Mouse (Mus musculus) embryonic facial prominence, embryonic 13.5 days (tissue): ENCODE measurements around the gene Ephb6. TPM values are rescaled to one million over a fixed set of nuclear protein-coding genes. Genes with fewer than 3 reads are reported as not detected.

Source experiments
- ATAC-seq: fragments of 200-750 bp; cut with Nextera tagmentation; 2 replicates; pipeline ENCODE4 v1.8.0; 2017; ENCODE audit warnings: low read depth; ENCODE audit not compliant: insufficient number of reproducible peaks, insufficient read depth, low FRiP score, low TSS enrichment
- H3K27ac ChIP-seq: fragments of 300-500 bp; sonication (generic); 2 replicates; pipeline ENCODE4 v1.5.1; 2015; ENCODE audit warnings: moderate library complexity, mild to moderate bottlenecking, inconsistent platforms
- H3K27me3 ChIP-seq: fragments of 300-500 bp; sonication (generic); 2 replicates; pipeline ENCODE4 v1.6.1; 2015; ENCODE audit warnings: mild to moderate bottlenecking, inconsistent platforms
- H3K36me3 ChIP-seq: fragments of 300-500 bp; sonication (generic); 2 replicates; pipeline ENCODE4 v1.6.1; 2015; ENCODE audit warnings: mild to moderate bottlenecking, inconsistent platforms
- H3K4me1 ChIP-seq: fragments of 300-500 bp; sonication (generic); 2 replicates; pipeline ENCODE4 v1.6.1; 2015; ENCODE audit warnings: inconsistent platforms
- H3K4me2 ChIP-seq: fragments of 300-500 bp; sonication (generic); 2 replicates; pipeline ENCODE4 v1.6.1; 2015; ENCODE audit warnings: moderate library complexity, mild to moderate bottlenecking, inconsistent platforms
- H3K4me3 ChIP-seq: fragments of 300-500 bp; sonication (generic); 2 replicates; pipeline ENCODE4 v1.5.1; 2015; ENCODE audit warnings: mild to moderate bottlenecking, inconsistent platforms
- H3K9ac ChIP-seq: fragments of 300-500 bp; sonication (generic); 2 replicates; pipeline ENCODE4 v1.6.1; 2015; ENCODE audit warnings: mild to moderate bottlenecking, inconsistent platforms
- H3K9me3 ChIP-seq: fragments of 300-500 bp; sonication (generic); 2 replicates; pipeline ENCODE4 v1.6.1; 2016; ENCODE audit warnings: inconsistent platforms
- WGBS: fragments of 180-500 bp; shearing (Covaris S2); methylation state at CpG from one replicate; pipeline ENCODE4 v1.1.7; 2015; ENCODE audit warnings: mixed read lengths; 5-methylcytosine and 5-hydroxymethylcytosine counted together
- polyA plus RNA-seq: library from polyadenylated mRNA; unstranded; fragments of >200 nt; fragmentation: Nextera tagmentation; extraction: Ambion mirVana; gene quantifications from 2 replicates; pipeline ENCODE4 v1.2.1, GENCODE M21; 2015

Ephb6 gene
- polyA plus RNA-seq, 1 experiment from 2014 or later: 27.1 TPM

DNA sequence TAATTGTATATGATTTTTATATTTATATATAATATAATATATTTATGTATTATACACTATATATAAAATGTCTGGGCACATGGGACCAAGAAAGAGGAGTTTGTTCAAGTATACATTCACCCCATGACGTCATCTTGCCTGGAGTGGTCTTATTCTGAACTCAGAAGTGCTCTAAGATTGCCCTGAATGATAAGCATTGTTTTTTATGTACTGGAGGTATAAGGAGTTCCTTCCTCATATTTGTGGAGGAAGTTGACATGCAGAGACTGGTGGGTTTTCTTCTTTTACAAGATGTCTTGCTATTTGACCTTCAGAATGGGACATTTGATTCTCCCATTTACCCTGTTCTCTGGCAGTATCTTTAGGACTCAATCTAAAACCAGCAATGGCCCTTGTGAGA lies 22.9 kb downstream of the Ephb6 start:
- no peak for ATAC-seq
- Histone ChIP-seq H3K36me3 (no peaks in the 10 kb centered on the region), H3K4me1 (peaks cover 15% of the 10 kb centered on the region; the same call in 1 of the 2 replicates), H3K9ac (no peak overlapping the region), H3K9me3 (no peaks in the 10 kb centered on the region), H3K4me2 (no peak overlapping the region), H3K4me3 (no peak overlapping the region), H3K27ac (no peak overlapping the region), H3K27me3 (no peaks in the 10 kb centered on the region)
- 63% methylated on average over 1 of the region's 1 CpGs for WGBS

DNA sequence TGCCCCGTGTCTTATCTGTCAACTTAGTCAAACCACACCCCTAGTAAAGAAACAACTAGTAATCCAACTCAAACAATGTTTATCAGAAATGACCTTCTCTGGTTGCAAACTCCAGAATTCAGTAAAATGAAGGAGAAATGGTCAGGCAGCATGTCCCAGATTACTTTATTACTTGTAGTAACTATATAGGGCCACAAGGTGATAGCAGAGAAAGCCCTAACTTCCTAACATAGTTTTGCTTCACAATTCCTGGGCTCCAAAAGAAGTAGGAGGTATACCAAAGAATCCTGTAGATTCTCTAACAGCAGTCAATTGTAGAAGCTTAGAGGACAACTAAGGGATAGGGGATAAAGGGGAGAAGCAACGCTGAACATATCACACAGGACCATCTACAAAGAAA lies 25.5 kb downstream of the Ephb6 start:
- Histone ChIP-seq H3K9ac (no peak overlapping the region), H3K27me3 (no peaks in the 10 kb centered on the region), H3K27ac (no peak overlapping the region), H3K4me2 (no peak overlapping the region), H3K4me1 (peaks cover 17% of the 10 kb centered on the region), H3K36me3 (no peaks in the 10 kb centered on the region), H3K9me3 (no peaks in the 10 kb centered on the region), H3K4me3 (no peak overlapping the region)
- WGBS: 75% methylated on average over 2 of the region's 2 CpGs
- ATAC-seq: no peak

DNA sequence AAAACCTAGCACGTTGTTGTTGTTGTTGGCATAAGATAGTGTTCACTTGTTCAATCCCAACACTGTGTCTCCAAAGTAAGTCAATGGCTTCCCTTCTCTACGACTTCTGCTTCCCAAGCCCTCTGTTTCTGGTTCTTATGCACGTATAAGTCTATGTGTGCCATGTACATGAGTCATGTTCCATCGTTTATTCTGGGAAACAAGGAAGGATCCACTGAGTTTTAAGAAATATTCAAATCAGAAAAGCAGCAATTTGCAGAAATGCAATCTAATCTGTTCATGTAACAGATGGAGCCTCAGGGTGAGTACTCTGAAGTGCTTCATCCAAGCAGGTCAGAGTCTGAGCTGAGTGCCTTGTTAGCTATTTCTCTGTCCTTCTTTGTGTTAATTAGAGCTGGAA lies 26.3 kb downstream of the Ephb6 start:
- H3K9ac ChIP-seq: no peak overlapping the region
- H3K9me3 ChIP-seq: no peaks in the 10 kb centered on the region
- H3K4me2 ChIP-seq: no peak overlapping the region
- no peaks in the 10 kb centered on the region for H3K36me3 ChIP-seq
- no peak for ATAC-seq
- H3K27me3 ChIP-seq: no peaks in the 10 kb centered on the region
- WGBS: 82% methylated on average over 4 of the region's 4 CpGs
- H3K4me3 ChIP-seq: no peak overlapping the region
- peaks cover 13% of the 10 kb centered on the region for H3K4me1 ChIP-seq
- no peak overlapping the region for H3K27ac ChIP-seq

DNA sequence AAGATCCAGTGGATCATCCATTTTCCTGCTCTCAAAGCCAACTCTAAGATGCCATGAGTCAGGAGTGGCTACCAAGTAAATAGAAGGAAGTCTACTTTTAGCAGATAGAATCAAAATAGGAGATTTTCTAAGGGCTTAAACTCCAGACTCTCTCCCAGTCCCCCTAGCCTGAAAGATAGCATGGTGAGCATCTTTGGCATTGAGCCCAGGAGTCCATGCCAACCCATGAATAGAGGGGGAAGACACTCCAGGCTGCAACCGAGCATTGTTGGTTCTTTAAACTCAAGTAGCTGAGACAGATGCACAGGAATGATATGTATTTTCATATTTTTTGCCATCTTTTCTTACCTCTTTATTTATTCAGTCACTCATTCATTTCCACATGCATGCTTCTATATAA lies 29.9 kb downstream of the Ephb6 start:
- peaks cover 9% of the 10 kb centered on the region for H3K4me1 ChIP-seq
- H3K4me3 ChIP-seq: no peak overlapping the region
- H3K9me3 ChIP-seq: no peaks in the 10 kb centered on the region
- 30% methylated on average over 1 of the region's 1 CpGs for WGBS
- ATAC-seq: no peak
- H3K36me3 ChIP-seq: no peaks in the 10 kb centered on the region
- H3K27me3 ChIP-seq: no peaks in the 10 kb centered on the region
- no peak overlapping the region for H3K4me2 ChIP-seq
- H3K9ac ChIP-seq: no peak overlapping the region
- H3K27ac ChIP-seq: no peak overlapping the region

DNA sequence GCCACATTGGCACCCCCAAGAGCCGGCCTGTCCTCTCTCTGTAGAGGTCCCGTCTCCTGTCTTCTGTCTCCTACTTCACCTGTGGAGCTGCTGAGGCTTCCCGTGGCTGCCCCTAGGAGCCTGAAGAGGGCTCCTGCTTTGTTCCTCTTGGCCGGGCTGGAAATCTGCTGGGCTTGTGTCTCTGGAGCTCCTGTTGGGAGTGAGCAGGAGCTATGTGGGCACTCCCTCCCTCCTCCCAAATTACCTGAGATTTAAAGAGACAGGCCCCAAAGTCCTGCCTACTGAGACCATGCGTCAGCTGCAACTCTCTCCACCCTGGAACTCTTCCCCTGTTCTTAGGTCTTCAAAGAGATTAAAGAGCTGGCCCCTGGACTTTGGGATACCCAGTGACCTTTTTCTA lies 30.9 kb downstream of the Ephb6 start, which contains the start of gene Trpv6:
Trpv6 (minus strand) TSS at position 228 of the 400 bp plus-strand sequence.
- no peaks in the 10 kb centered on the region for H3K9me3 ChIP-seq
- 0 out of 2 replicates have a peak within 1 kb of the TSS, but pooled peaks have one; percentile 1 for H3K4me2 ChIP-seq
- WGBS: 16% methylated on average over 5 of the region's 5 CpGs
- H3K27ac ChIP-seq: no peak within 1 kb of the TSS
- no peak for ATAC-seq
- no peak within 1 kb of the TSS for H3K4me3 ChIP-seq
- no peaks in the 10 kb centered on the region for H3K36me3 ChIP-seq
- H3K4me1 ChIP-seq: peaks cover 9% of the 10 kb centered on the region
- H3K27me3 ChIP-seq: no peaks in the 10 kb centered on the region
- H3K9ac ChIP-seq: no peak within 1 kb of the TSS

DNA sequence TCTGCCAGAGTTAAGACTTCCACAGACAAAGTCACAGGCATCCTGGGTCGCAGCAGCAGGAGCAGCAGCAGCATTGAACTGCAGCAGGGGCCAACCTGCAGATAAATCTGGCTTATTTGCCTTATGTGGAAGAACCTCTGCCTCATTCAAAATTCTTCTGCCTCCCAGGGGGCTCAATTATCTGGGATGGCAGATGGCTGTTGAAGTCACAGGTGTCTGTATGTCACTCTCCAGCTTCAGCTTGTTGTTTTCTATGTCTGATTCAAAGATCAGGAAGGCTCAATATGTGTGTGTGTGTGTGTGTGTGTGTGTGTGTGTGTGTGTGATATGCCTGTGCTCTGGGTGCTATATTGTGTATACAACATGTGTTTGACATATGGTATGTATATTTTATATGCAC lies 32.1 kb downstream of the Ephb6 start:
- no peaks in the 10 kb centered on the region for H3K9me3 ChIP-seq
- H3K4me2 ChIP-seq: no peak overlapping the region
- ATAC-seq: no peak
- no peak overlapping the region for H3K9ac ChIP-seq
- 36% methylated on average over 1 of the region's 1 CpGs for WGBS
- no peak overlapping the region for H3K4me3 ChIP-seq
- H3K36me3 ChIP-seq: no peaks in the 10 kb centered on the region
- no peak overlapping the region for H3K27ac ChIP-seq
- H3K4me1 ChIP-seq: peaks cover 9% of the 10 kb centered on the region
- no peaks in the 10 kb centered on the region for H3K27me3 ChIP-seq

DNA sequence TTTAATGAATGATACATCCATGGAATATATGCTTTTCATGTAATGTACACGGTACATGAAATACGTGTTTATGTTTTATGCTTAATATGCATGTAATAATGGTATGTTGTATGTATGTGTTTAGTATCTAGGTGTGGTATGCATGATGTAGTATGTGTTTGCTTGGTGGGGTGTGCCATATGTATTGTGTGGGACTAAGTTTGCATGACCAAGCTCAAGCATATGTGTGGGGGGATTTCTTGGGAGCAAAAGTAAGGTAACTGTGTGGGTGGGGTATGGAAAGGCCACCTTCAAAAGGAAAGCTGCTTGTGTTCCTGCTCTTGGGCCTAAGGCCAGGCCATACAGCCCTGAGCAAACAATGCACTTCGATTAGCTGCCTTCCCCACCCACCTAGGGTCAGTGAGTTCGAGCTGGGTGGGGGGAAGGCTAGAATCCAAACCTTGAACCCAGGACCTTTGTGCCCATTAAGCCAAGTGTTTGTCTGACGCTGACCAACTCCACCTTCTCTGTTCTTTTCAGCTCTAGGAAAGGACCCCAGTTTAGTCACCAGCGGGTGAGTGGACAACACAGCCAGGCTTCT lies 32.7 kb downstream of the Ephb6 start:
- H3K27me3 ChIP-seq: no peaks in the 10 kb centered on the region
- no peak for ATAC-seq
- no peaks in the 10 kb centered on the region for H3K36me3 ChIP-seq
- H3K27ac ChIP-seq: no peak overlapping the region
- WGBS: 77% methylated on average over 6 of the region's 6 CpGs
- no peak overlapping the region for H3K4me2 ChIP-seq
- H3K4me1 ChIP-seq: peaks cover 9% of the 10 kb centered on the region
- no peak overlapping the region for H3K9ac ChIP-seq
- no peak overlapping the region for H3K4me3 ChIP-seq
- no peaks in the 10 kb centered on the region for H3K9me3 ChIP-seq

DNA sequence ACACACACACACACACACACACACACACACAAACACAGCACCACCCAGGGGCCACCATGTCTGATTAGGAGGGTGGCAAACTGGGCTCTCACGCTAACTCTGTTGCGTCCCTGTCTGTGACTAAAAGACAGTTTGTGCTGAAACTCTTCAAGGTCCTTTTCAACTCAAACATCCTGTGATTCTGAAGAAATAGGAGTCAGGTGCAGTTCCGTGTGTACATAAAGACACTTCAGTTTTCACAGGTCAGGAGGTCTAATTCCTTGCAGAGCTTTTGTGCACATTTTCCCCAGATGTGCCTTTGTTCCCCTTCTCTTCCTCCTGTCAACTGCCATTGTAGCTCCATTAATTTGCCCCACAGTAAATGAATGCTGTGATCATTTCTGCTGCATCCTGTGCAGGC lies 35.2 kb downstream of the Ephb6 start:
- H3K36me3 ChIP-seq: no peaks in the 10 kb centered on the region
- no peak overlapping the region for H3K4me3 ChIP-seq
- WGBS: 47% methylated on average over 3 of the region's 3 CpGs
- H3K4me1 ChIP-seq: no peaks in the 10 kb centered on the region
- no peak for ATAC-seq
- H3K27ac ChIP-seq: no peak overlapping the region
- H3K27me3 ChIP-seq: no peaks in the 10 kb centered on the region
- no peak overlapping the region for H3K9ac ChIP-seq
- no peak overlapping the region for H3K4me2 ChIP-seq
- H3K9me3 ChIP-seq: no peaks in the 10 kb centered on the region

DNA sequence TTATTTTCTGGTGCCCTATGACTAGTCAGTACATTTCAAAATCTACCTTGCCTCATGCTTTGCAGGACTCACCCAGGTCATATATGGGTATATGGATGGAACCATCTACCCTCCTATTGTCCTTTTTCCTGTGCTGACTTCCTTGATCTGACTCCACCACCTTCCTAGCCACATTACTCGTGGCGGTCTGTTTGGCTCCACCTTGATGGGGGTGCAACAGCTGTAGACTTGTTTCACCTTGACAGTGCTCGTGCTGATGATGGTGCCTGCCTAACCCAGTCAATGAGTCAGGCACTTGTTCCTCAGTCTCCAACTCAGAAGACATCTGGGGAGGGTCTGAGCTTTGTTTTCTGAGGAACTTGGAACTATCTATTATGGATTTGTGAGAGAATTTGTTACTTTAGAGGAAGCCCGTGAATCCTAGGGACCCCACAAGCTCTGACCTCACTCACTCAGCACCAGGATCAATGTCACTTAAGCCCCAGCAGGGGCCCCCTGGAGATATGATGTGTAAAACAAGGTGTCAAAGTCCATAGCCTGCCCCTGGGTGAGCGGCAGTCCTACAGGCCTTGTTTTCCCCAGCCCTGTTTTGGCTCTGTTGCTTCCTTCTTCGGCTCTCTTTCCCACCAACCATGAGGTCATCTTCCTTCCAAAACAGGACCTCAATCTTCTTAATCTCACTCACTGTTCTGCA lies 36.0 kb downstream of the Ephb6 start:
- 84% methylated on average over 6 of the region's 6 CpGs for WGBS
- ATAC-seq: no peak
- Histone ChIP-seq H3K4me2 (no peak overlapping the region), H3K4me3 (no peak overlapping the region), H3K27me3 (no peaks in the 10 kb centered on the region), H3K27ac (no peak overlapping the region), H3K36me3 (no peaks in the 10 kb centered on the region), H3K9me3 (no peaks in the 10 kb centered on the region), H3K9ac (no peak overlapping the region), H3K4me1 (no peaks in the 10 kb centered on the region)

DNA sequence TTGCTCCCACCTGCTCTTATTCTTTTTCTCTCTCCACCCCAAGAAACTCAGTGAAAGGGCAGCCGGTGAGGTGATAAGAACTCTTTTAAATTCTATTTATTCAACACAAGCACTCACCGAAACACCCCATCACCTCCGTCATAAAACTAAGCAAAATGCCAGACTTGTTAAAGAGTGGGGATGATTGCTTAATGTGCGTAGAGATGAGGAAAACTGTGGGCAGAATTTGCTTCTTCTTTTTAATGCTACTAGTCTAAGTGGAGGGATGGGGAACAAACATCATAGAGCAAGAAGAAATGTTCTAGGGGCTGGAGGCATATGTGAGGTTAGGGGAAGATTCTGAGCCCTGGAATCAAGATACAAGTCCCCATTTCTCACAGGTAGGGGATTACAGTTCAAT lies 37.5 kb downstream of the Ephb6 start:
- H3K4me1 ChIP-seq: no peaks in the 10 kb centered on the region
- no peak overlapping the region for H3K9ac ChIP-seq
- H3K36me3 ChIP-seq: no peaks in the 10 kb centered on the region
- no peak overlapping the region for H3K27ac ChIP-seq
- WGBS: 89% methylated on average over 4 of the region's 4 CpGs
- H3K9me3 ChIP-seq: no peaks in the 10 kb centered on the region
- H3K4me3 ChIP-seq: no peak overlapping the region
- no peaks in the 10 kb centered on the region for H3K27me3 ChIP-seq
- H3K4me2 ChIP-seq: no peak overlapping the region
- no peak for ATAC-seq

DNA sequence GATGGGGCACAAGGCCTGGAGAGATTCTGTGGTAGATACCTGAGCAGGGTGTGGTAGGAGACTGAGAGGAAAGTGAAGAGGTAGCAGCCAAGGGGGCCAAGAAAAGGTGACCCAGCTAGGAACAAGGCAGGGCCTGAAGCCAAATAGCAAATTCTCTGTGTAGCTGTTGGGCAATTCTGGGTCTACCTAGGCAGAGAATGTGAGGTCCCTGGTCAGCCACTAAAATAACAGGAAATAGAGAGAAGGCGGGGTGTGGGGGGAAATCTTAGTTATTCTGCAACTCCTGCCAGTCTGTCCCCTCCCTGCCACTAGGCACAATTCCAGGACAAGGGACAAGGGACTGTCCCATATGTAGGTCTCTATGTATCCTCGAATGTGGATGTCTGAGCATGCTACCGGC lies 37.9 kb downstream of the Ephb6 start:
- ATAC-seq: no peak
- H3K27me3 ChIP-seq: no peaks in the 10 kb centered on the region
- H3K9ac ChIP-seq: no peak overlapping the region
- H3K4me1 ChIP-seq: no peaks in the 10 kb centered on the region
- H3K4me3 ChIP-seq: no peak overlapping the region
- no peak overlapping the region for H3K4me2 ChIP-seq
- H3K36me3 ChIP-seq: no peaks in the 10 kb centered on the region
- no peak overlapping the region for H3K27ac ChIP-seq
- 88% methylated on average over 3 of the region's 3 CpGs for WGBS
- no peaks in the 10 kb centered on the region for H3K9me3 ChIP-seq

DNA sequence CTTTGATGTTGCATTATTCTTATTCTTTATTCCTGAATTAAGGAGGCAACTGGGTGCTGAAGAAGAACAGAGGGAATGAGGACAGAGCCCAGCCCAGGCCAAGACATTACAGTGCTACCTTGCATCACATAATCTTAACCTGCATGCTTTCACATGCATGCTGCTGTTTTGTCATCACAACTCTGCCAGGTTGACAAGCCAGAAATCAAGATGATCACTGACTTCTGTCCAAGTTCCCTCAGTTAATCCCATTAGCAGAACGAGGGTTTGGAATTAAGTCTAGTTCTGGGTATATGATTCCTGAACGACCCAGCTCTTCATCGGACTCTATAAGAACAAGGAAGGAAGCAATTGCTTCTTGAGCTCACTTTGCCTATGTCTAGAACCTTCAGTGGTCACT lies 40.9 kb downstream of the Ephb6 start:
- Histone ChIP-seq H3K9ac (no peak overlapping the region), H3K4me1 (no peaks in the 10 kb centered on the region), H3K27me3 (no peaks in the 10 kb centered on the region), H3K9me3 (no peaks in the 10 kb centered on the region), H3K4me3 (no peak overlapping the region), H3K36me3 (no peaks in the 10 kb centered on the region), H3K27ac (no peak overlapping the region), H3K4me2 (no peak overlapping the region)
- 78% methylated on average over 3 of the region's 3 CpGs for WGBS
- ATAC-seq: no peak
